Mouse (Mus musculus): ENCODE data around the gene Snx30. TPM values are rescaled to one million over a fixed set of nuclear protein-coding genes. Genes with fewer than 3 reads are reported as not detected.
A peak's percentile ranks its signal among the peaks of the same experiment; 100 is the strongest.

Snx30 gene
- total RNA-seq (2014; rRNA removed) (37.8 and 39.6 TPM in 2 replicates), polyA plus RNA-seq (2015; fragmentation: Nextera tagmentation; extraction: Ambion mirVana) (18.1 and 21.7 TPM in 2 replicates)

DNA sequence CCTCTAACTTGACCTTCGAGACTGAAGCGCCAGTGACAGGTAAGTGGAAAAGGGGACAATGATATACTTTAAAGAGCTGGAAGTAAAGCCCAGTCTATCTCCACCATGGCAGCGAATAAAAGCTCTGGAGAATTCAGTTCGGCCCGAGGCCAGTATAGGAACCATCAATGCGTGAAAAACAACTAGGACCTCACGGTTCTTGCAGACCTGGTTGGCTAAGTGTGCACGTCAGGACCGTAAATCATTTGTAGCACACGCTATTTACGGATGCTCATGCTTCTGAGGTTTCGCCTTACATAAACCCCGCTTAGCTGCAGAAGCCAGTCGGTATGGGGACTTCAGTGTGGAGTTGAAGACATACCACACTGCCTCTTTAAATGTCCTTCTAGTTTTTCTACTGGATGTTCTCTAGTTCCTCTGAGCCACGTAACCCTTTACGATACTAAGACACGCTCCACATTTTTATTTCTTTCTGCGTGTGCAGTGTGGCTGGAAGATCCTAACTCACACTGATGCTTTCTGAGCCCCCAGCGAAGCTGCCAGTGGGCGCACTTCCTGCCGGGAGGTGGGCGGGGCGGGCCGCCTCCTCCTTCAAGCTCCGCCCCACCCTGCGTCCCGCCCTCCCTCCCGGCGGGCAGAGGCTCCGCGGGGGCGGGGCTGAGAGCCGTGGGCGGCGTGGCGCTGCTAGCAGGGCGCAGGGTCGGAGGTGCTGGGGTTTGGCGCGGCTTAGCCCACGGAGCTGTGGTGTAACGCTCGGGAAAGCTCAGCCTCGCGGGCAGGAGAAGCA is at the start of gene Snx30:
Snx30 (plus strand) TSS at position 660 of the 787 bp plus-strand sequence.
- Histone ChIP-seq H3K9me3 (ENCODE audit: low read length) (no peaks in the 10 kb centered on the region), H3K27ac (ENCODE audit: low read depth, low read length) (peak within 1 kb of the TSS; percentile 81), H3K4me1 (ENCODE audit: insufficient read depth, low read length) (peaks cover 3% of the 10 kb centered on the region; the same call in 1 of the 2 replicates), H3K27me3 (ENCODE audit: insufficient read depth, low read length) (no peaks in the 10 kb centered on the region), H3K36me3 (ENCODE audit: insufficient read depth, low read length) (no peaks in the 10 kb centered on the region), H3K9ac (replicated peaks; ENCODE audit: low read length, poor library complexity, severe bottlenecking) (peak within 1 kb of the TSS; percentile 90), H3K4me3 (ENCODE audit: low read depth, low read length) (peak within 1 kb of the TSS; percentile 97), H3K4me2 (ENCODE audit: low read depth, low read length, poor library complexity, severe bottlenecking) (peak within 1 kb of the TSS; percentile 87)
- WGBS, result 3% methylated on average over 38 of the region's 45 CpGs
- DNase-seq (ENCODE audit: low spot score), result peak; percentile 90
- ATAC-seq (ENCODE audit: low FRiP score), result peak; percentile 91
- TF ChIP-seq CTCF (IDR thresholded peaks at IDR 0.05), result no peak; the same call in 1 of the 2 replicates

DNA sequence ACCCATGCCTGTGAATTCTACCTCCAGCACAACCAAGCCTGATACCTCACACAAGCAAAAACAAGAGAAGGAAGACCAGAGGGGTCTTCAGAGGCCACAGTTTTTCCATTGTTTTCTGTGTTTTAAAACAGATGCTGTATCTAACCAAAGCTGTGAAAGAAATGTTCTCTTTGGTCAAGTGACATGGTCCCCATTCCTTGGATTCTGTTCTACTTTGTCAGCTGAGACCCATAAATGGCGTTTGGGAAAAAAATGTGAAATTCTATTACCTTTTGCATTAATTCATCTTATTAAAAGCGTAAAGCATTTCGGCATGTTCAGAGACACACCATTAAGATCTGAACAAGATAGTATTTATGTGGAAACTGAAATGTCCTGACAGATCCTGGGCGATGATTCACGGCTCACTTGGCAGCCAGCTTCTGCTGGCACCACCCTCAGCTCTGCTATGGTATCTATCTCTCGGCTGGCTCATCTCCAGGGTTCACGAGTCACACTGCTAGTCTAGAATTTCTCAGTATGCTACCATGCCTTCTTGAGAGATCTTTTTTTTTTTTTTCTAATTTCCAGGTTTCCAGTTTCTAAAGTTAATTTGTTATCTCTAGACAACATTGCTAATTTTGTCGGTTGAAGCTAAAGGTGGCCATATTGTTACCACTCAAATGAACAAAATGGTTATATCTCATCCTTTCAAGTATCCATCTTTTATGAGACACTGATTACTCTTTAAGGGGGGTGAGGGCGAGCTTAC is 49.1 kb upstream of the Snx30 start:
- Histone ChIP-seq H3K27me3 (ENCODE audit: insufficient read depth, low read length) (no peaks in the 10 kb centered on the region), H3K4me2 (ENCODE audit: low read depth, low read length, poor library complexity, severe bottlenecking) (no peak overlapping the region), H3K36me3 (ENCODE audit: insufficient read depth, low read length) (0 out of 2 replicates have a peak, but pooled peaks cover 6% of the 10 kb centered on the region), H3K27ac (ENCODE audit: low read depth, low read length) (no peak overlapping the region), H3K4me1 (ENCODE audit: insufficient read depth, low read length) (no peaks in the 10 kb centered on the region), H3K9ac (replicated peaks; ENCODE audit: low read length, poor library complexity, severe bottlenecking) (no peak overlapping the region), H3K9me3 (ENCODE audit: low read length) (no peaks in the 10 kb centered on the region), H3K4me3 (ENCODE audit: low read depth, low read length) (no peak overlapping the region)
- no peak for TF ChIP-seq CTCF (IDR thresholded peaks at IDR 0.05)
- no peak for ATAC-seq (ENCODE audit: low FRiP score)
- 75% methylated on average over 9 of the region's 9 CpGs for WGBS
- DNase-seq (ENCODE audit: low spot score), result peak; percentile 77

GRCm38 (mm10) chr4:59757452-59758435 is 47.9 kb upstream of the Snx30 start:
- Histone ChIP-seq H3K9me3 (ENCODE audit: low read length) (no peaks in the 10 kb centered on the region), H3K4me2 (ENCODE audit: low read depth, low read length, poor library complexity, severe bottlenecking) (no peak overlapping the region), H3K4me3 (ENCODE audit: low read depth, low read length) (no peak overlapping the region), H3K36me3 (ENCODE audit: insufficient read depth, low read length) (0 out of 2 replicates have a peak, but pooled peaks cover 1% of the 10 kb centered on the region), H3K9ac (replicated peaks; ENCODE audit: low read length, poor library complexity, severe bottlenecking) (no peak overlapping the region), H3K27ac (ENCODE audit: low read depth, low read length) (no peak overlapping the region), H3K4me1 (ENCODE audit: insufficient read depth, low read length) (no peaks in the 10 kb centered on the region), H3K27me3 (ENCODE audit: insufficient read depth, low read length) (no peaks in the 10 kb centered on the region)
- WGBS, result 81% methylated on average over 12 of the region's 12 CpGs
- no peak for DNase-seq (ENCODE audit: low spot score)
- TF ChIP-seq CTCF (IDR thresholded peaks at IDR 0.05), result no peak
- ATAC-seq (ENCODE audit: low FRiP score), result no peak

DNA sequence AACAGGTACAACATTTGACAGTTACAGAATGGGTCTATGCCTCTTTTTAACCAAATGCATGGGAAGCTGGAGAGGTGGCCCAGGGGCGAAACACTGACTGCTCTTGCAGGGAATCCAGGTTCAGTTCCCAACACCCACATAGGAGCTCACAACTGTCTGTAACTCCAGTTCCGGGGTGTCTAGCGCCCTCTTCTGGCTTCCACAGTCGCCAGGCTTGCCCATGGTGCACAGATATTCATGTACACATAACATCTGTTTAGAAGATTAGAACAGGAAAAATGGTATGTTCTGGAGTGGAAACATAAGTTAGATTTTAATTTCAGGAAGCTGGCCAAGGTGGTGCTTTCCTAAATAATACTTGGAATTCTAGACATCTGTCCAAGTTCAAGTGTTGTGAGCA is 45.6 kb upstream of the Snx30 start:
- Histone ChIP-seq H3K9me3 (ENCODE audit: low read length) (no peaks in the 10 kb centered on the region), H3K27me3 (ENCODE audit: insufficient read depth, low read length) (no peaks in the 10 kb centered on the region), H3K4me1 (ENCODE audit: insufficient read depth, low read length) (no peaks in the 10 kb centered on the region), H3K4me3 (ENCODE audit: low read depth, low read length) (no peak overlapping the region), H3K4me2 (ENCODE audit: low read depth, low read length, poor library complexity, severe bottlenecking) (no peak overlapping the region), H3K36me3 (ENCODE audit: insufficient read depth, low read length) (no peaks in the 10 kb centered on the region), H3K27ac (ENCODE audit: low read depth, low read length) (no peak overlapping the region), H3K9ac (replicated peaks; ENCODE audit: low read length, poor library complexity, severe bottlenecking) (no peak overlapping the region)
- ATAC-seq (ENCODE audit: low FRiP score), result no peak
- 0 out of 2 replicates have a peak, but pooled peaks have one; percentile 11 for TF ChIP-seq CTCF (IDR thresholded peaks at IDR 0.05)
- no peak for DNase-seq (ENCODE audit: low spot score)
- 79% methylated on average over 4 of the region's 4 CpGs for WGBS

- H3K4me2 ChIP-seq (ENCODE audit: low read depth, low read length, poor library complexity, severe bottlenecking), result no peak overlapping the region
- peak; percentile 74 for TF ChIP-seq CTCF (IDR thresholded peaks at IDR 0.05)
- no peaks in the 10 kb centered on the region for H3K4me1 ChIP-seq (ENCODE audit: insufficient read depth, low read length)
- WGBS, result 59% methylated on average over 10 of the region's 10 CpGs
- H3K9ac ChIP-seq (replicated peaks; ENCODE audit: low read length, poor library complexity, severe bottlenecking), result no peak overlapping the region
- no peak overlapping the region for H3K4me3 ChIP-seq (ENCODE audit: low read depth, low read length)
- ATAC-seq (ENCODE audit: low FRiP score), result no peak
- H3K36me3 ChIP-seq (ENCODE audit: insufficient read depth, low read length), result no peaks in the 10 kb centered on the region
- no peak overlapping the region for H3K27ac ChIP-seq (ENCODE audit: low read depth, low read length)
- H3K27me3 ChIP-seq (ENCODE audit: insufficient read depth, low read length), result no peaks in the 10 kb centered on the region
- H3K9me3 ChIP-seq (ENCODE audit: low read length), result no peaks in the 10 kb centered on the region
- peak; percentile 51 for DNase-seq (ENCODE audit: low spot score)
Measured at GRCm38 (mm10) chr4:59760636-59761364, 44.8 kb upstream of the Snx30 start.

Data from midbrain, postnatal 0 days (tissue).